Mouse (Mus musculus) gastrocnemius, postnatal 36 days (tissue): ENCODE results near the gene Rgs16. TPM values are rescaled to one million over a fixed set of nuclear protein-coding genes. Genes with fewer than 3 reads are reported as not detected.
"Not testable (repeated sequence)": the region's sequence is repeated elsewhere in the genome, so short reads cannot be mapped to it uniquely, and the experiment has no call there.

ENCODE experiments used
- DNase-seq, 2 experiments: peaks; one replicate each; pipeline ENCODE4 v3.0.0; 2022
- intact Hi-C: fragments of 180-260 bp; cut with DNase I; formaldehyde crosslinking; loops from one replicate; pipeline ENCODE4 v1.15.1; 2025
- total RNA-seq, 2 experiments: library from RNA; stranded (reverse); gene quantifications; 2 replicates each; pipeline ENCODE4 v1.2.3; 2021

Gene Rgs16
- total RNA-seq, 2 experiments from 2014 or later = 0.62 to 1.1 TPM

DNA sequence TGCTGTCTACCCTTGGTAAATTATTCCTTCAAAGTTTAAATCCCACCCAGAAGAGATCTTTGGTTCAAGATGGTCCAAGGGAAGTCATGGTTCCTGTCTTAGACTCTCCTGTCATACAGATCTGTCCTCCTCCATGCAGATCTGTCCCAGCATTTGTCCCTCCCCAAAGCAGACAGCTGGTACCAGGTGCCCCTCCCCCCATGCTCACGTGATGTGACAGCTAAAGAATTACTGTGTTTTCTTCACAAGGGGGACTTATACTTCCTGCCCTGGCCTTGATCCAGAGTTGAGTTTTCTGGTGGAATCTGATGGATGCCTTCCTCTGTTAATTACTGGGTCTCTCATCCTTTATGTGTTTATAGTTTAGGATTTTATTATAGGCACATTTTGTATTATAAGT, 8.4 kb downstream of the Rgs16 start:
- DNase-seq = no peak
- intact Hi-C loops = loop anchor here (5.0 kb wide), 1 partner anchor 434 kb away; no protein-coding TSS in a partner anchor

DNA sequence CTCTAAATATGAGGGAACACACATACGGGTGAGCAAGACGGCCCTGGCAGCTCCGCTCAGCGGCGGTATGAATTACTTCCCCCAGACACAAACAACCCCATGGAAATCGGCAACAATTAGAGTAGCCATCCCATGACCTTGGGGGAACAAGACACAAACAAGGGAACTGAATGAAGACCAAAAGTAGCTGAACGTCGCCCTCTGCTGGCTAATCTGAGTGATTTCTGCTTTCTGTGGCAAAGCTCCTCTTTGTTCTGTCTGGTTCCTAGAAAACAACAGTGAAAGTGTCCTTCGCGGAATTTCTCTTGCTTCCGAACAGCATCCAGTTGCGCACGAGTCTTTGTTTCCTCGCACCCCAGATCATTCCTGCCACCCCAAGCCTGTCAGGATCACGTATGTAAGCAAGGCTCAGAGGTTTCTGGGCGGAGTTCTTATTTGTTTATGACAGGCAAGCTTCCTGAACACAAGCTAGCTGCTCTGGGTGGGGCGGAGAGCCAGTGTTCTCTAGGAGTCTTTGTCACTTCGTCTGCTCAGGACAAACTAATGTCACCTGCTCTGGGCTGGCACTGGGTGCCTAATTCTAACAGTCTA, 9.2 kb downstream of the Rgs16 start, which contains the start of gene Rnasel:
Rnasel (plus strand) TSS at position 216 of the 591 bp plus-strand sequence.
- intact Hi-C loops = loop anchor here (5.0 kb wide), 1 partner anchor 433 kb away; no protein-coding TSS in a partner anchor
- DNase-seq = peak; percentile 33 to 50

DNA sequence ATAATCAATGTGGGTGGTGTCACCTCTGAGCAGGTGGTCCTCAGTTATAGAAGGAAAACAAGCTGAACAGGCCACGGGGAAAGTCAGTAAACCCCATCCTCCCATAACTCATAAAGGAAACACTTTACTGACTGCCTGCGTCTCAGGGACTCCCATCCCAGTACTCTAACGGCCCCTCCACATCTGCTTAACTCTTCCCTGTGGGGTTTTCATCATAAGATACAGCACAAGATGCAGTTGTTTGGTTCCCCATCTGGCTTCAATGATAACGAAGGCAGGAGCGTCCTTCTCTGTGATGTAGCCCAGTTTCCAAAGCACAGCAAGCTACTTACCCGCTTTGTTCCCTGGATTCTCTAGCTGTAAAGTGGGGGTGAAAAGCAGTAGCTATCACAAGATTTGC, 9.9 kb downstream of the Rgs16 start:
- intact Hi-C loops = no loop called here
- no peak for DNase-seq

DNA sequence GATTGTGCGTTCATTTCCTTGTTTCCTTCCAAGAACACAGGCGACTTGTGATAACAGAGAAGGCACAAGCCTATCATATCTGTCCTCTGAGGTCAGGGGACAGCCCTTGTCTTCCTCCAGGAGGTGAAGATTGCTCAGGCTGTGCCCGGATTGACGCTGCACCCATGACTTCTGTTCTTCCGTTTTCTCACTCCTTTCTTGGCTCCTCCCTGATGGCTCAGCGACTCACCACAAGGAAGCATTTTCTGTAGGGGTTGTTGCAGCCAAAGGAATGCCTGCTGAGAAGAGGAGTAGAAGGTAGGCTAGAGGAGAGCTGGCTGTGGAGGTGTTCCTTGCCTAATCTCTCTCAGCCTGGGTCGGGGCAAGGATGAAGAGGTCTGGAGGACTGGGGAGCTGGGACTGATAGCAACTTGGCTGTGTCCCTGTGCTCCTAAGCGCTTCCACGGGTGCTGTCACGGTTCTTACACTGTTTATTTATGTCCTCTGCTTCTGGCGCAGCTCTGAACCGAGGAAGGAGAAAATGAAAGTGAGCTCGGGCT, 11.7 kb downstream of the Rgs16 start:
- intact Hi-C loops = no loop called here
- DNase-seq = no peak

DNA sequence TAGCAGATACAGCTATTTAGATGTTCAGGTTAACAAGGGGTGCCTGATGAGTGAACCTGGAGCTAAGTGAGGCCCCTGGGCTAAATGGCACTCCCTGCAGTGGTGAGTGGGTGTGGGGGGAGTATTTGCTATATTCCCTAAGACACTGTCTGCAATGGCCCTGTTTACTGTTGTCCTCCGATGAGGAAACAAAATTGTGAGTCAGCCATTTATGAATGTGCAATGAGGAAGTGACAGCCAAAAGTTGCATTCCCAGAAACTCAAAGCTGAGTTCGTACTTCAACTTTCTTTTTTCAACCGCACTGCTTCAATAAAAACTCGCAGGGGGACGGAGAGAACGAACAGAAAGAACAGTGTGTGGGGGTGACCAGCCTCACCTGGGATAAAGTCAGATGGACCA, 12.4 kb downstream of the Rgs16 start:
- DNase-seq = no peak
- intact Hi-C loops = no loop called here

DNA sequence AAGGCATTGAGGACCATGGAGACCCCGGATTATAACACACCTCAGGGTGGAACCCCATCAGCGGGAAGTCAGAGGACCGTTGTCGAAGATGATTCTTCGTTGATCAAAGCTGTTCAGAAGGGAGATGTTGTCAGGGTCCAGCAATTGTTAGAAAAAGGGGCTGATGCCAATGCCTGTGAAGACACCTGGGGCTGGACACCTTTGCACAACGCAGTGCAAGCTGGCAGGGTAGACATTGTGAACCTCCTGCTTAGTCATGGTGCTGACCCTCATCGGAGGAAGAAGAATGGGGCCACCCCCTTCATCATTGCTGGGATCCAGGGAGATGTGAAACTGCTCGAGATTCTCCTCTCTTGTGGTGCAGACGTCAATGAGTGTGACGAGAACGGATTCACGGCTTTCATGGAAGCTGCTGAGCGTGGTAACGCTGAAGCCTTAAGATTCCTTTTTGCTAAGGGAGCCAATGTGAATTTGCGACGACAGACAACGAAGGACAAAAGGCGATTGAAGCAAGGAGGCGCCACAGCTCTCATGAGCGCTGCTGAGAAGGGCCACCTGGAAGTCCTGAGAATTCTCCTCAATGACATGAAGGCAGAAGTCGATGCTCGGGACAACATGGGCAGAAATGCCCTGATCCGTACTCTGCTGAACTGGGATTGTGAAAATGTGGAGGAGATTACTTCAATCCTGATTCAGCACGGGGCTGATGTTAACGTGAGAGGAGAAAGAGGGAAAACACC, 13.7 kb downstream of the Rgs16 start:
- intact Hi-C loops = no loop called here
- no peak for DNase-seq

DNA sequence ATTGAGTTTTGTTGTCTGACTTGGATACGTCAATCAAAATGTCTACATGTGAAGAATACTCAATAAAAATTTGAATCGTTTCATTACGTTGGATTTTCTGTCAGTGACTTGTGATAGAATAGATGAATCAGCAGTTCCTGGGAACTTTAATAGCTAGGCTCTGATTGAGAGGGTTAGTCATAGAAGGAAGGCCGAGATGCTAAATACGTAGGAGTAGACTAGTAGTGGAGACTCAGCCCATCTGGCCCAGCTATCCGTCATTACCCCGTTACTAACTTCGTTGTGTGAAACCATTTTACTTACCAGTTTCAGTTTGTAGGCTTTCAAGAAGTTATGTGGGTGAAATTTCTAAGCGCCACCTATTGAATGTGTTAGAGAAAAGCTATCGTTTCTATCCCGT, 24.0 kb downstream of the Rgs16 start:
- intact Hi-C loops = no loop called here
- no peak for DNase-seq

DNA sequence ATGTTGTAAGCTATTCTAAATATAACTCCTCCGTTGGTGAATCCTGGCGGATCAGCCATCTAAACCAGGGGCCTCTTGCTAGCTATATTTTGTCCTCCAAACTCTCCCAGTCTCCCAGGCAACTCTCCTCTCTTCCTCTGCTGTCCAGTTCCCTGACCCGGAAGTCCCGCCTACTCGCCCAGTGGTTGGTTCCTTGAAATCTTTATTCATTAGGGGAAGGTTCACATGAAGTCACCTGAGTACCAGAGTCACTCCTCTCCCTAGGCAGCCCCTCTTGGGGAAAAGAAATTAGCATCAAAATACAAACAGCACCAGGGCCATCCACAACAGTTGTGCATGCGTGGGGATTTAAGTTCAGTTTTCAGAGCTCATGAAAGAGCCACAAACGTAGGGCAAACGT, 26.1 kb downstream of the Rgs16 start:
- no peak for DNase-seq
- intact Hi-C loops = no loop called here

DNA sequence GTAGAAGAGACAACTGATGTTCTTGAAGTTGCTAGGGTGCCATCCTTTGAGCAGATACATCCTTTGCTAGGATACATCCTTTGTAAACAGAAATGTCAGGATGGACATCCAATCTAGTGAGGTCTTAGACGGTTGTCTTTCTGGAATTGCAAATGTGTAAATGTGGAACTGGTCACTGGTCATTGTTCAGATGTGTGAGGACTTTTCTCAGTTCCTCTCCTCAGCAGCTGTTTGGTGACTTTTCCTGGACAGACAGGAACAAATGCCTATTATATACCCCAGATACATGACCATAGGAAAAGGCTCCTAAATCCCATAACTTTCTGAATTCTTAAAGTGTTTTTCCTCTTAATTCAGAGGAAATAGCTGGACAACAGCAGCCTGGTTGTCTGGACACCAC, 27.1 kb downstream of the Rgs16 start:
- intact Hi-C loops = no loop called here
- DNase-seq = no peak

DNA sequence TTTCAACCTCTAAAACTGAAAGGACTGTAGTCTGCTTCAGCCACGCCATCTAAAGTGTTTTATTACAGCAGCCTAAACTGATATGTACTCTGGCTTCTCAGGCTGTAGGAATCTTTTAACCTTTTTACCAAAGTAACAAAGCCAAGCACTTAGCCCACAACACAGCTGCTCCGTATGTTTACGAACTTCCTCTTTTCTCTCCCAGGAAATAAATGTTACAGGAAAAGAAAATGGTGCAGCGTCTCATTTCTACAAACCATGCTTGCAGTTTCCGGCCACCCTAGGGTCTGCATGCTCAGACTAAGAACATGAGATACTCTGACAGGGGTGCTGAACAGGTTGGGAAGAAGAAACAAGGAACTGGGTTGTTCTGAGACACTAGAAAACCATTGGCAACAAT, 28.3 kb downstream of the Rgs16 start:
- no peak for DNase-seq

DNA sequence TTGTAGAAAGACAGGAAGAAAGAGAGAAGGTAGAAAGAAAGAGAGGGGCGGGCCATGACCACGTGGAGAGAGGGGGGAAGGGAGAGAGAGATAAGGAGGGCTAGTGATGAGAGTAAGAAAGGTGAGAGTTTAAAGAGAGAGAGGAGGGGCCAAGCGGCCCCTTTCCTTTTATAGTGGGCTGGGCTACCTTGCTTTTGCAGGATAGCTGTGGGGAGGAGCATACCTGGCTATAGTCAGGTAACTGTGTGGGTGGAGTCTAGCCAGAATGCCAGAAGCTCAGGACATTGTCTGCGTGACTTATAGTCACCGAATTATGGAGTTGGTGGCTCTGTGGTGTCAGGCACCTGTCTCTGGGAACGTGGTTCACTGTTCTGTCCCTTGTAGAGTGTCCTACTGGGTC, 29.4 kb downstream of the Rgs16 start:
- DNase-seq, intact Hi-C loops: not testable (repeated sequence)

More for the DNA sequence above, 28.3 kb downstream of the Rgs16 start:
- intact Hi-C loops = no loop called here

DNA sequence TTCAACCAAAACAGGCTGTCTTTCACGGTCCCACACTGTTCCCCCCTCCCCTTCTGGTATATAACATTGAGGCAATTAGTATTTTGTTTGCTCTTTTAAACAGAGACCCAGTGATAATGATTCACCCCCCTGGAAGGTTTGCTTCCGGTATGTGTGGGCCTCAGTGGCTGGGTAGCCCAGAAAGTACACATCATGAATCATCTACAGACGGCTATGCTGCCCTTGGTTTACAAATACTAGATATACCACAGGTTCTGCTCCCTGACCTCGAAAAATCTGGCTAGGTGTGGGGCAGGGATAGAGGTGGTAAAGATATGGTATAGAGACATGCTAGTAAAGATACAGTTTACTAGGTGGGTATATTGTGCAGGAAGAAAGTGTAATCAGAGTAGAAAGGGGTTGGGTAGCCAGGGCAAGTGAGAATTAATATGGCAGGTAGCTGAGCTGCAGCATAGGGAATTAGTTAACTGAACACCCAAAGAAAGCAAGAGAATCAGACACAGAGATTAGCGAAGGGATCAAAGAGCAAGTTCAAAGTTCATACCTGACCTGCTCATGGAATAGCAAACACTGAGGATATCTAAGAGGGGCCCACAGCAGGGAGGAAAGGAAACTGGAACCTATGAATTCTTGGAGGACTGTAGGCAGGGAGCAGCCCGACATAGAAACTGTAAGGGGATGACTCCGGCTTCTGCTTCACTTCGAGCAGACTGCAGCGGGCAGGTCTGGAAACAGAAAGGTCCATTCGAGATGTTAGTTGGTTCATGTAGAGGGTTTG, 30.0 kb downstream of the Rgs16 start:
- intact Hi-C loops = no loop called here
- DNase-seq = no peak

DNA sequence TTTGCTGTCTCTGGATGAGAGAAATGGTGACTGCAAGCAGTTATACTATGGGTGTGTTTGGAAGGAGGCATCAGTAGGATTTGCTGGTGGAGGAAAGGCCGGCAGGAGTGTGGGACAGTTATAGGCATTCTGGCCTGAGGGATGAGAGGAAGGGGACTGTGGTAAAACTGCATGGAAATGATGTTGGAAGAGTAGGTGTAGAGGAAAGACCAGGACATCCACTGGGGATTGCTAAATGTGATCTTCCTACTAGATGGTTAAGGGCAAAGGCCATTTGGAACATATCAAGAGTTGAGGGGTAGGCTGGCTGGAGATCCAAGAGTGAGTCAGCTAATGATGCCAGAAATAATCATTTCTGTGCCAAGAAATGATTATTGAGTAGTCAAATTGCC, 30.6 kb downstream of the Rgs16 start:
- intact Hi-C loops = no loop called here

DNA sequence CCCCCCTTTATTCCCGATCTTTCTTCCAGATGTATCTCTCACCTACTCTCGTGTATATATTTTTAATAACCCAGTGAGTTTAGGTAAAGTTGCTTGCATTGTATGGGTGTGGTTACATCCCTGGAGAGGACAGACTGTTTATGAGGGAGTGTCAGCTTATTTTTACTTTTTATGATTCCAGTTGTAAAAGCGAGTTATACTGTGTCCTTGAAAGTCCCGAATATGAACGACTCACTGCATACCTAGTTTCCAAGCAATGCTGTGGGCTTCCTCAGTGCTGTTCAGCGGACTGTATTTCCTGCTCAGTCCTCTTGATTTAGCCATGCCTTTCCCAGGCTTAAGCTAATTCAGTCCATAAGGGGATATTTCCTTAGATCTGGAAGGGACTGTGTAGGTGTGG, 35.0 kb downstream of the Rgs16 start:
- intact Hi-C loops = no loop called here
- DNase-seq = no peak

More for the DNA sequence above, 30.6 kb downstream of the Rgs16 start:
- no peak for DNase-seq

DNA sequence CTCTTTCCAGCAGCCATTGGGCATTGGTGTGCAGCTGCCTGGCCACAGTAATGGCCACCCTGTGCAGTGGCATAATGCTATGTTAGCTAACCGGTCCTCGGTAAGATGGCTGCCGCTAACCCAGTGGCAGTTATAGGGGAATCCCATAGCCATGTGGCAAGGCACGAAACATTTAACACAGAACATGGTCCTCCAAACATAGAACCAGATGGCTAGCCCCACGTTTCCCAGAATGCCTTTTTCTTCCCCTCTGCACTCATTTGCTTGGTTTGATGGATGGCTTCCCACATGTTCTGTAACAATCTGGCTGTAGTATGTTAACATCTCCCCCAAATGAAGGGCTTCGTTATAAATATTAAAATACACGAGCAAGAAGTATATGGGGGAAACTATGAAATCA, 36.1 kb downstream of the Rgs16 start:
- intact Hi-C loops = no loop called here
- no peak for DNase-seq

DNA sequence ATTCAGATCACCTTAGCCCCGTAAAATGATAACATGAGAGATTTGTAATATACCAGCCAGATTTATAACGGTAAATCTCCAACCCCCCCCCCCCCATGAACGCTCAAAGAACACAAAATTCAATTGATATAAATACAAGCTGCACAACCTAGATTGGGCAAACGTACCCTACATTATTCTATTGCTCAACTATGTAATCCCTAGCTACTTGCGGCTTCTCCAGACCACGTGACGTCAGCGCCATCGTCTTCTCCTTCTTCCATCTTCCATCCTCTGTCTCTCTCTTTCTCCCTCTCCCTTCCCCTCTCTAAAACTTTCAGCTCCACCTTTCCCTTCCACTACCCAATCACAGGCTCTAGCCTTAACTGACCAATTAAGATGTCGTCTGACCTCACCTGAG, 38.1 kb downstream of the Rgs16 start:
- no peak for DNase-seq
- intact Hi-C loops = no loop called here

DNA sequence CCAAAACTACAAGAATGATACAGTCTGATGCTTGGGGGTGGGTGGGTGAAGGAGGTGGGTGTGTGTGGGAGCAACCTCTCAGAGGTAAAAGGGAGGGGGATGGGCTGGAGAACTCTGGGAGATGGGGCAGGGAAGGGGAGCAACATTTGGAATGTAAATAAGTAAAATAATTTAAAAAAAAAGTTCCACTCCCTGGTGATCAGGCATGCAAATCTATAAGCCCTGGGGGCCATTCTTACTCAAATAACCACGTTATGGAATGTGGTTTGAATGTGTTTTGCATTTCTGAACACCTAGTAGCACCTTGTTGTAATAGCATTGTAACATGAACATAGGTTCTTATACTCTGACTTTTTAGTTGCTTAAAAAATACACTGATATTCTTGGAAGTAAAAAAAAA, 43.2 kb downstream of the Rgs16 start:
- intact Hi-C loops = no loop called here
- no peak for DNase-seq

DNA sequence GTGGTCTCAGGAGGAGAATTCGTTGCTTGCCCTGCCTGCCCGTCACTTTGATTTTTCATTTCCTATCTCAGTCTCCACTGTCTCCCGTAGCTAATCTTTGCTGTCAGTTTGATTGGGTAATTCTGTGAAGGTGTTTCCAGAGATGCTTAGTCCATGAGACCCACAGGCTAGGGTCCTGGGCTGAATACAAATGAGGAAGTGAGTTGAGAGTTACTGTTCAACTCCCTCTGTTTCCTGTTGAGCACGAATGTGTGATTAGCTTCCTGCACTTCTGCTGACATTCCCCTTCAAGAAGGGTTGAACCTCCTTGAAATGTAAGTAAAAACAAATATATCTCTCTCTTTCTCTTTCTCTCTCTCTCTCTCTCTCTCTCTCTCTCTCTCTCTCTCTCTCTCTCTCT, 45.5 kb downstream of the Rgs16 start:
- no peak for DNase-seq
- intact Hi-C loops = no loop called here

DNA sequence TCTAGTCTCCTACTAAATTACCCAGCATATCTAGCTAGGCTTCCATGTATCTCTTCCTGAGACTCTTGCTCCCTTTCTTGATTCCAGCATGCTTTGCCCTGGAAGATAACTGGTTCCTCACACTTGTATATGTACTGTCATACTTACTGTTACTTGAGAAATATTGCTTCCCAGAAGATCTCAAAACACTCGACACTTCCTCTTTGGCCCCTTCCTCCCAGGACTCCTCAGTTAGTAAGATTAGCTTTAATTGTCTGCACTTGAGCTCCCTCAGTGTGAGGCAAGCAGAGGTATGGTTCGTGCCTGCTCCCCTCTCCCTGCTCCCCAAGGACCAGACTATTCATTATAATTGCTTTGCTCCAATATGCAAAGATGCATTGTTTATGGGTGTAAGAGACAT, 50.6 kb downstream of the Rgs16 start:
- intact Hi-C loops = no loop called here
- DNase-seq = no peak

DNA sequence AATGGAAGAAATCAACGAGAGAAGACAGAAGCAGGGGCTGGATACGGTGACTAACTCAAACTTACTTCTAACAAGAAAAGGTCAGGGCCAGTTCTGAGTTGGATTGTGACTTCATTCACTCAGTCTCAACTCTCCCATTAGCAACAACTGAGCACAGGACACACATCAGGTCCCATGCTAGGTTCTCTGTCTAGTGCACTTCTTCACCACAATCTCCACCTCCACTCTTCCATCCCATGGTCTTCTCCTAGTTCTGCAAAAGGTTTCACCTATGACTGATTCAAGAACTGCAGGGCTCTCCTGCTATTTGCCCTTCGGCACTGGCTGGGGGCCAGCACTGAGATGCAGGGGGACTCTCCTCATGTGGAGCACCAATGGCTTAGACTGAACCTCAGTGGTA, 54.1 kb downstream of the Rgs16 start:
- DNase-seq = no peak
- intact Hi-C loops = no loop called here
